Mouse (Mus musculus) forebrain, postnatal 0 days (tissue): ENCODE results near the gene Mtx1. TPM values are rescaled to one million over a fixed set of nuclear protein-coding genes. Genes with fewer than 3 reads are reported as not detected.
A peak's percentile ranks its signal among the peaks of the same experiment; 100 is the strongest.

Source experiments
- ATAC-seq: fragments of 200-750 bp; cut with Nextera tagmentation; 2 replicates; pipeline ENCODE4 v1.8.0; 2017; ENCODE audit warnings: mild to moderate bottlenecking, moderate library complexity
- DNase-seq: peaks from one replicate; pipeline ENCODE4 v3.0.0-alpha.2; 2015
- H3K27ac ChIP-seq: fragments of 300-500 bp; sonication (generic); 2 replicates; pipeline ENCODE4 v1.5.1; 2014; ENCODE audit warnings: low read depth, mild to moderate bottlenecking, antibody characterized with exemption, low read length, moderate library complexity, mixed read lengths
- H3K27me3 ChIP-seq: fragments of 300-500 bp; sonication (generic); 2 replicates; pipeline ENCODE4 v1.6.1; 2014; ENCODE audit warnings: mild to moderate bottlenecking, low read length, mixed read lengths; ENCODE audit not compliant: insufficient read depth
- H3K36me3 ChIP-seq: fragments of 300-500 bp; sonication (generic); 2 replicates; pipeline ENCODE4 v1.6.1; 2014; ENCODE audit warnings: mild to moderate bottlenecking, moderate library complexity; ENCODE audit not compliant: insufficient read depth
- H3K4me1 ChIP-seq: fragments of 300-500 bp; sonication (generic); 2 replicates; pipeline ENCODE4 v1.6.1; 2014; ENCODE audit warnings: antibody characterized with exemption; ENCODE audit not compliant: insufficient read depth
- H3K4me2 ChIP-seq: fragments of 300-500 bp; sonication (generic); 2 replicates; pipeline ENCODE4 v1.6.1; 2014; ENCODE audit warnings: low read depth, mild to moderate bottlenecking, moderate library complexity
- H3K4me3 ChIP-seq: fragments of 300-500 bp; sonication (generic); 2 replicates; pipeline ENCODE4 v1.5.1; 2014; ENCODE audit warnings: low read depth, low read length, mixed read lengths
- H3K9ac ChIP-seq: fragments of 300-500 bp; sonication (generic); 2 replicates; pipeline ENCODE4 v1.6.1; 2014; ENCODE audit warnings: mild to moderate bottlenecking
- H3K9me3 ChIP-seq: fragments of 300-500 bp; sonication (generic); 2 replicates; pipeline ENCODE4 v1.6.1; 2016; ENCODE audit warnings: low read length
- CTCF ChIP-seq: sonication (generic); IDR thresholded peaks from 2 replicates; pipeline ENCODE4 v1.5.1; 2016; ENCODE audit warnings: antibody characterized with exemption, control low read depth, low read depth
- WGBS: fragments of 180-500 bp; shearing (Covaris S2); extraction: QIAGEN DNeasy Blood & Tissue Kit; methylation state at CpG from one replicate; pipeline ENCODE4 v1.1.7; 2014; 5-methylcytosine and 5-hydroxymethylcytosine counted together
- polyA plus RNA-seq: library from polyadenylated mRNA; unstranded; fragments of >200 nt; fragmentation: Nextera tagmentation; extraction: Ambion mirVana; gene quantifications from 2 replicates; pipeline ENCODE4 v1.2.1, GENCODE M21; 2015
- total RNA-seq: library from RNA; depleted of rRNA; stranded (reverse); fragments of >200 nt; gene quantifications from 2 replicates; pipeline ENCODE4 v1.2.3, GENCODE M21; 2014

Mtx1 gene
- total and polyA plus RNA-seq, 2 experiments from 2014 or later = 167 to 199 TPM

GRCm38 (mm10) chr3:89231345-89231744 is 4.5 kb upstream of the Mtx1 start:
- Histone ChIP-seq H3K9me3 (no peaks in the 10 kb centered on the region), H3K36me3 (peaks cover 35% of the 10 kb centered on the region), H3K9ac (no peak overlapping the region), H3K4me1 (peaks cover 16% of the 10 kb centered on the region), H3K4me3 (no peak overlapping the region), H3K27me3 (no peaks in the 10 kb centered on the region), H3K27ac (no peak overlapping the region), H3K4me2 (no peak overlapping the region)
- WGBS = 81% methylated on average over 7 of the region's 7 CpGs
- ATAC-seq = no peak
- no peak for TF ChIP-seq CTCF
- no peak for DNase-seq

- Histone ChIP-seq H3K4me2 (no peak overlapping the region), H3K4me3 (no peak overlapping the region), H3K27me3 (no peaks in the 10 kb centered on the region), H3K27ac (no peak overlapping the region), H3K9me3 (no peaks in the 10 kb centered on the region), H3K4me1 (peaks cover 23% of the 10 kb centered on the region), H3K9ac (no peak overlapping the region), H3K36me3 (peaks cover 27% of the 10 kb centered on the region)
- 91% methylated on average over 2 of the region's 2 CpGs for WGBS
- ATAC-seq (no peak), DNase-seq (no peak)
- TF ChIP-seq CTCF = no peak
These were observed 3.7 kb upstream of the Mtx1 start for GRCm38 (mm10) chr3:89230561-89230960.

DNA sequence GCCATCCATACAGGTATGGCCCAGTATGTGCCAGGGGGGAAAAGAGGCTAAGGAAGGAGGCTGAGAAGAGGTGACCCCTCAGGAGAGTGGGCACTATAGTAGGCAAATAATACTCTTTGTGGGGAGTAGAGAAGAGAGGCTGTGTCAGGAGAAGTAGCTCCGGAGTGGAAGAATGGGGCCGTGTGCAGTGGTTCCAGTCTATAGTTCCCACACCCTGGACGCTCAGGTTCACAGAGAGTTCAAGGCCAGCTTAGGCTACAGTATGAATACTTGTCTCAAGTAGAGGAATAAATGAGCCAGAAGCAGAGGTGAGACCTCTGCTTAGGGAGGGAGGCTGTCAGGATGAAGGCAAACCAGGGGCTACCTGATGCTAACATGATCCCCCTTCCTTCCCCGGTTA is 2.4 kb upstream of the Mtx1 start:
- Histone ChIP-seq H3K36me3 (peaks cover 14% of the 10 kb centered on the region), H3K4me1 (peaks cover 28% of the 10 kb centered on the region), H3K9me3 (no peaks in the 10 kb centered on the region), H3K27ac (no peak overlapping the region), H3K4me3 (no peak overlapping the region), H3K27me3 (no peaks in the 10 kb centered on the region), H3K4me2 (0 out of 2 replicates have a peak overlapping the region, but pooled peaks have one; percentile 91), H3K9ac (no peak overlapping the region)
- WGBS = 55% methylated on average over 4 of the region's 4 CpGs
- ATAC-seq (no peak), DNase-seq (no peak)
- no peak for TF ChIP-seq CTCF

- Histone ChIP-seq H3K9ac (peak within 1 kb of the TSS; percentile 33; the same call in 1 of the 2 replicates), H3K4me3 (peak within 1 kb of the TSS; percentile 45), H3K27ac (peak within 1 kb of the TSS; percentile 80), H3K4me2 (peak within 1 kb of the TSS; percentile 91), H3K27me3 (no peaks in the 10 kb centered on the region), H3K9me3 (no peaks in the 10 kb centered on the region), H3K36me3 (peaks cover 10% of the 10 kb centered on the region), H3K4me1 (peaks cover 28% of the 10 kb centered on the region)
- TF ChIP-seq CTCF = no peak
- no peak for ATAC-seq
- WGBS = 29% methylated on average over 10 of the region's 10 CpGs
- no peak for DNase-seq
These were observed 1.9 kb upstream of the Mtx1 start, which contains the start of gene Muc1 for GRCm38 (mm10) chr3:89228836-89229235. Gene Muc1, plus strand, starts transcription at chr3:89229057.

GRCm38 (mm10) chr3:89228180-89228549 is 1.3 kb upstream of the Mtx1 start:
- ATAC-seq (peak; percentile 50), DNase-seq (peak; percentile 90)
- peak; percentile 95 for TF ChIP-seq CTCF
- Histone ChIP-seq H3K9me3 (no peaks in the 10 kb centered on the region), H3K27ac (peak overlapping the region; percentile 80; the same call in 1 of the 2 replicates), H3K27me3 (no peaks in the 10 kb centered on the region), H3K4me1 (peaks cover 28% of the 10 kb centered on the region), H3K9ac (peak overlapping the region; percentile 33; the same call in 1 of the 2 replicates), H3K36me3 (0 out of 2 replicates have a peak, but pooled peaks cover 4% of the 10 kb centered on the region), H3K4me3 (peak overlapping the region; percentile 45), H3K4me2 (peak overlapping the region; percentile 91)
- WGBS = under 1% methylated on average over 20 of the region's 20 CpGs

- H3K4me2 ChIP-seq = peak overlapping the region; percentile 91
- peak overlapping the region; percentile 80 for H3K27ac ChIP-seq
- 1% methylated on average over 41 of the region's 41 CpGs for WGBS
- H3K9me3 ChIP-seq = no peaks in the 10 kb centered on the region
- peak overlapping the region; percentile 45 for H3K4me3 ChIP-seq
- DNase-seq (peak; percentile 96), ATAC-seq (peak; percentile 89)
- peaks cover 28% of the 10 kb centered on the region for H3K4me1 ChIP-seq
- peak overlapping the region; percentile 53 for H3K9ac ChIP-seq
- no peaks in the 10 kb centered on the region for H3K27me3 ChIP-seq
- H3K36me3 ChIP-seq = peaks cover 5% of the 10 kb centered on the region; the same call in 1 of the 2 replicates
- TF ChIP-seq CTCF = no peak
These were observed 655 bp upstream of the Mtx1 start for GRCm38 (mm10) chr3:89227307-89228179.

DNA sequence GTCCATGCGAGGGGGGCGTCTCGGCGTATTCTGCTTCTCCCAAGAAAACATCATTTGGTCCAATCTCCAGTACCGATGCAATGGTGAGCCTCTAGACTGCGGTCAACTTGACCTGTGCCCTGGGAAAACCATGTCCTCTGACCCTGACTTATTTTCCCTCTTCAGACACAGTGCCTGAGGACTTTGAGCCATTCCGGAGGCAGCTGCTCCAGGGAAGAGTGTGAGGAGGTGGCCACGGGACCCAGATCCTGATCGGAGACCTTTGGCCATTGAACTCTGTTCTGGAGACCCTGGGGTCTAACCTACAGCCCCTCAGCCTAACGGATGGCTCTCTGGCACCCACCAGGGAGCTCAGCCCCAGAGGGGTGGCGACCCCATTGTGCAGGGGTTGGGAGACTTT is 527 bp downstream of the Mtx1 start:
- Histone ChIP-seq H3K4me2 (peak overlapping the region; percentile 91), H3K36me3 (peaks cover 7% of the 10 kb centered on the region; the same call in 1 of the 2 replicates), H3K4me3 (peak overlapping the region; percentile 45), H3K27me3 (no peaks in the 10 kb centered on the region), H3K9ac (peak overlapping the region; percentile 53), H3K9me3 (no peaks in the 10 kb centered on the region), H3K27ac (peak overlapping the region; percentile 80), H3K4me1 (peaks cover 28% of the 10 kb centered on the region)
- 3% methylated on average over 11 of the region's 11 CpGs for WGBS
- DNase-seq (no peak), ATAC-seq (no peak)
- no peak for TF ChIP-seq CTCF
